Comparison of ENCODE assay signal across 23 mouse cellular contexts in genomic region chr13:28618961-28619360, GRCm38 (mm10).
A peak's percentile ranks its signal among the peaks of the same experiment; 100 is the strongest.
DNase-seq lines count a peak whose midpoint lies in the region; ATAC-seq lines count a peak whose summit lies in the region.
"Had no signal": no experiment of that assay in that cellular context is flagged by ENCODE, and none has a peak within 500 bp of the region (broad histone marks: within the 10 kb centered on the region; RNA-seq: fewer than 3 reads in every experiment).

No protein-coding gene starts in this region.

- H3K27me3 ChIP-seq in heart, embryonic 11.5 days (ENCODE audit: control insufficient read depth, insufficient read depth, low read length) = no peaks in the 10 kb centered on the region
- H3K27me3 ChIP-seq: heart, embryonic 13.5 days; intestine, embryonic 15.5 days; limb, embryonic 13.5 days; liver, embryonic 12.5 days had no signal

- no peak overlapping the region for H3K4me2 ChIP-seq in heart, embryonic 11.5 days
- H3K4me2 ChIP-seq: heart, embryonic 13.5 days; intestine, embryonic 15.5 days; limb, embryonic 13.5 days; liver, embryonic 12.5 days; midbrain, embryonic 11.5 days had no signal

- intact Hi-C loops in gastrocnemius, postnatal 14 days (cut with DNase I; ENCODE audit: low total_unique reads) = no loop called here

- no peaks in the 10 kb centered on the region for H3K4me1 ChIP-seq in heart, embryonic 11.5 days (ENCODE audit: control insufficient read depth, insufficient read depth, low read length)
- H3K4me1 ChIP-seq: heart, embryonic 13.5 days; intestine, embryonic 15.5 days; liver, embryonic 12.5 days had no signal

- no peaks in the 10 kb centered on the region for H3K9me3 ChIP-seq in heart, embryonic 11.5 days (replicated peaks; ENCODE audit: control insufficient read depth, low read length)
- H3K9me3 ChIP-seq: forebrain, embryonic 10.5 days; heart, embryonic 13.5 days; intestine, embryonic 15.5 days; limb, embryonic 13.5 days; liver, embryonic 12.5 days had no signal

- 17% methylated on average over 3 of the region's 3 CpGs for WGBS in heart, embryonic 11.5 days (ENCODE audit: insufficient replicate concordance)

- no peak overlapping the region for H3K4me3 ChIP-seq in heart, embryonic 11.5 days (ENCODE audit: low read depth, low read length)
- H3K4me3 ChIP-seq: forebrain, embryonic 10.5 days; heart, embryonic 13.5 days; intestine, embryonic 15.5 days; limb, embryonic 13.5 days; liver, embryonic 12.5 days had no signal

- peak; percentile 96 for DNase-seq in heart, adult 11 months
- peak; percentile 15 for DNase-seq in testis, postnatal 14 days (ENCODE audit: low spot score)
- no peak for DNase-seq in testis, postnatal 10 days (ENCODE audit: low spot score)
- DNase-seq in gastrocnemius, postnatal 14 days = peak; percentile 23
- peak; percentile 39 for DNase-seq in skeletal muscle tissue, adult 2 months (ENCODE audit: low read depth, low spot score)
- DNase-seq in c-Kit-positive CD71-positive TER-119-positive erythroid progenitor cells, embryonic 14.5 days (ENCODE audit: low spot score) = no peak
- DNase-seq in right cerebral cortex, adult 18-20 months = no peak
- DNase-seq: cerebellum, adult 2 months; cerebellum, postnatal 36 days; forebrain, postnatal 0 days; kidney, adult 8-10 months; kidney, postnatal 36 days; lung, adult 2 months; lung, postnatal 14 days had no signal

- ATAC-seq in heart, embryonic 11.5 days (replicated peaks; ENCODE audit: insufficient number of reproducible peaks, low FRiP score, low TSS enrichment) = no peak
- ATAC-seq: forebrain, postnatal 0 days; hindbrain, embryonic 16.5 days; intestine, embryonic 15.5 days; liver, embryonic 12.5 days had no signal

- H3K36me3 ChIP-seq in heart, embryonic 11.5 days (ENCODE audit: control insufficient read depth, insufficient read depth, low read length) = no peaks in the 10 kb centered on the region
- H3K36me3 ChIP-seq: forebrain, embryonic 10.5 days; heart, embryonic 13.5 days; intestine, embryonic 15.5 days; limb, embryonic 13.5 days; liver, embryonic 12.5 days had no signal

- H3K9ac ChIP-seq in heart, embryonic 11.5 days (ENCODE audit: low read depth, low read length) = no peak overlapping the region
- H3K9ac ChIP-seq: forebrain, postnatal 0 days; heart, embryonic 13.5 days; intestine, embryonic 15.5 days; limb, embryonic 13.5 days; liver, embryonic 12.5 days had no signal

- no peak overlapping the region for H3K27ac ChIP-seq in heart, embryonic 11.5 days (ENCODE audit: low read depth, low read length)
- H3K27ac ChIP-seq: forebrain, embryonic 10.5 days; heart, embryonic 13.5 days; intestine, embryonic 15.5 days; limb, embryonic 13.5 days; liver, embryonic 12.5 days; stomach, postnatal 0 days had no signal

Comparison
In these comparisons a context has a peak if more than half of its experiments do, and no peak if none do; other contexts are left out.
1. DNase-seq: peak in heart, adult 11 months (single experiment), testis, postnatal 14 days (single experiment), gastrocnemius, postnatal 14 days (single experiment) and skeletal muscle tissue, adult 2 months (single experiment); none in testis, postnatal 10 days (single experiment), c-Kit-positive CD71-positive TER-119-positive erythroid progenitor cells, embryonic 14.5 days (single experiment) and right cerebral cortex, adult 18-20 months (single experiment).